Mouse (Mus musculus) heart, adult 2 months (tissue): Measurements from ENCODE around the gene Olfr191. TPM values are rescaled to one million over a fixed set of nuclear protein-coding genes. Genes with fewer than 3 reads are reported as not detected.
"Not testable (repeated sequence)": the region's sequence is repeated elsewhere in the genome, so short reads cannot be mapped to it uniquely, and the experiment has no call there.

Experiments
- DNase-seq, 2 experiments: peaks; one replicate each; pipeline ENCODE4 v3.0.0; 2021
- H3K27ac ChIP-seq: fragments of 200-600 bp; 2 replicates; pipeline ENCODE4 v1.8.1; 2022
- H3K27me3 ChIP-seq: fragments of 200-500 bp; 2 replicates; pipeline ENCODE4 v1.6.1; 2012; ENCODE audit warnings: mild to moderate bottlenecking, low read length, inconsistent platforms, mixed read lengths; ENCODE audit not compliant: control insufficient read depth, insufficient read depth
- H3K36me3 ChIP-seq: fragments of 200-500 bp; 2 replicates; pipeline ENCODE4 v1.6.1; 2012; ENCODE audit warnings: low read length, inconsistent platforms; ENCODE audit not compliant: control insufficient read depth, insufficient read depth
- H3K4me1 ChIP-seq: fragments of 200-500 bp; 2 replicates; pipeline ENCODE4 v1.6.1; 2011; ENCODE audit warnings: low read length; ENCODE audit not compliant: control insufficient read depth, insufficient read depth
- H3K4me3 ChIP-seq: fragments of 200-600 bp; 2 replicates; pipeline ENCODE4 v1.8.1; 2022
- H3K79me2 ChIP-seq: fragments of 200-500 bp; replicated peaks from 2 replicates; pipeline ENCODE4 v1.6.1; 2012; ENCODE audit warnings: mild to moderate bottlenecking, inconsistent platforms, low read length, moderate library complexity, mixed read lengths; ENCODE audit not compliant: control insufficient read depth, insufficient read depth
- H3K9ac ChIP-seq: fragments of 200-500 bp; 2 replicates; pipeline ENCODE4 v1.6.1; 2012; ENCODE audit warnings: low read depth, mild to moderate bottlenecking, control low read depth, inconsistent platforms, low read length, mixed read lengths
- CTCF ChIP-seq: fragments of 200-600 bp; IDR thresholded peaks from 2 replicates; pipeline ENCODE4 v1.8.1; 2022; ENCODE audit warnings: antibody characterized with exemption, mild to moderate bottlenecking, moderate library complexity
- EP300 ChIP-seq: fragments of 200-500 bp; IDR thresholded peaks from 2 replicates; pipeline ENCODE4 v1.6.1; 2011; ENCODE audit warnings: low read depth, low read length, control low read depth; ENCODE audit not compliant: insufficient read depth
- POLR2A ChIP-seq: fragments of 200-500 bp; IDR thresholded peaks from 2 replicates; pipeline ENCODE4 v1.6.1; 2011; ENCODE audit warnings: mild to moderate bottlenecking, low read depth, low read length, control low read depth; ENCODE audit not compliant: insufficient read depth
- WGBS: fragments of 180-500 bp; shearing (Covaris S2); methylation state at CpG from one replicate; pipeline ENCODE4 v1.1.7; 2018; 5-methylcytosine and 5-hydroxymethylcytosine counted together
- intact Hi-C: fragments of 180-260 bp; cut with DNase I; formaldehyde crosslinking; loops from one replicate; pipeline ENCODE4 v1.15.1; 2025
- long read RNA-seq: library from polyadenylated mRNA; stranded (forward); transcript quantifications from one replicate; pipeline ENCODE4 v2.0.0, GENCODE M21; 2021
- polyA plus RNA-seq: library from polyadenylated mRNA; depleted of rRNA; stranded (reverse); fragments of >200 nt; gene quantifications from 2 replicates; pipeline ENCODE4 v1.2.3, GENCODE M21; 2012; rRNA removed
- total RNA-seq, 2 experiments: library from RNA; stranded (reverse); gene quantifications; 2 replicates each; pipeline ENCODE4 v1.2.3; 2021

Gene Olfr191
- not detected for total RNA-seq
- polyA plus RNA-seq: not detected in 2 replicates
- long read RNA-seq: 0 reads

DNA sequence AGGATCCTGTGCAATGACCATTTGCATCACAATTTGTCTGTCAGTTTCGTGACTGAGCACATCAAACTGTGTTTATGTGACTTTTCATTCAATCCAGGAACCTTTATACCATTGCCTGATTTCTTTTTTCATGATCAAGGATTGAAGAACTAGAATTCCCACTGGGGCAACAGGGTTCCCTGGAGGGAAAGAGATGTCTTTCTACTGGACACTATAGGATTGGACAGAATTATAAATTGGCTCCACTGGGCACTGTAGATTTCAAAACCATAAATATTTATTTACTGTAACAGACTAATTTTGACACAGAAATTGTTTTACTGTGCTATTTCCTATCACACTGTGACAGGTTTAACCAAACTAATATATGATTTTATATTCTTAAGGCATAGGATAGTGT lies at the start of gene Olfr191:
Gene Olfr191 (minus strand): TSS at position 101 of the 400 bp plus-strand sequence.
- H3K4me1 ChIP-seq, DNase-seq, H3K9ac ChIP-seq, H3K27ac ChIP-seq, H3K79me2 ChIP-seq, H3K36me3 ChIP-seq, H3K4me3 ChIP-seq, H3K27me3 ChIP-seq, intact Hi-C loops: not testable (repeated sequence)
- WGBS: 42% methylated on average over 1 of the region's 1 CpGs

DNA sequence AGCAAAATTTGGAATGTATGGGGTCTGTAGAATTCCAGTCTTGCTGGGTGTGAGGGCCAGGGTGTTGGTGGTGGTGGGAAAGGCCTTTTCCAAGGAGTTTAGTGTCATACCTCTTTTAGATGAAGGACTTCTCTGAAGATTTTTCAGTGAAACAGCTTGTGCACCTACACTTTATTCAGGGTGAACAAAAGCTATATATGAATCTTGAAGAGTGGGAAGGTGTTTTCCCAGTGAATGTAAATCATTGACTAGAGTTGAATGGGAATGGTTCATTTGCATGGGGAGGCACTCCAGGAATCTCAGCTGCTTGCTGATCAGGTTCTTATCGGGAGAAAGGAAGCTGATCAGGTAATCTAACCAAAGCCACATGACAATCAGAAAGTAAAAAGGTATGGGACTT lies 41.1 kb upstream of the Olfr191 start:
- H3K36me3 ChIP-seq: no peaks in the 10 kb centered on the region
- no peak overlapping the region for H3K27ac ChIP-seq
- no peak overlapping the region for H3K9ac ChIP-seq
- no peak overlapping the region for H3K4me3 ChIP-seq
- no peaks in the 10 kb centered on the region for H3K27me3 ChIP-seq
- H3K79me2 ChIP-seq: no peaks in the 10 kb centered on the region
- no peaks in the 10 kb centered on the region for H3K4me1 ChIP-seq
- intact Hi-C loops: no loop called here
- TF ChIP-seq POLR2A: no peak
- 88% methylated on average over 1 of the region's 1 CpGs for WGBS
- no peak for DNase-seq

DNA sequence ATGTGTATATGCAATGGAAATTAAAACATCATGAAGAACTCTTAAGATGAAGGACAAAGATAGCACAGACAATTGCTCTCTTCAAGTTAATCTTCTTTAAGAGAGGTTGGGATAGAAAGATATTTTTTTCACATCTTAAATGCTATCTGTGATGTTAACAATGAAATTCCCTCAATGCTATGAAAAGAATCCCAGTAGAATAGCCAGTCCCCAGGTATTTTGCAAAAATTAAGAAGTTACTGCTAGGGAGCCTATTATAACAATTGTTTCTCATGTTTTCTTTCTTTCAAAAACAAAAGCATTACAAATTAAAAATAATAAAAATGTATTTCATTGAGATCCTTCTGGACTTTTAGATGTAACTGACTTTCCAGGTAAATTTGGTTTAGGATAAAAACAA lies 31.3 kb upstream of the Olfr191 start, which contains the start of gene Olfr194:
Gene Olfr194 (minus strand): TSS at position 101 of the 400 bp plus-strand sequence.
- no peaks in the 10 kb centered on the region for H3K27me3 ChIP-seq
- DNase-seq: no peak
- no peaks in the 10 kb centered on the region for H3K79me2 ChIP-seq
- no peaks in the 10 kb centered on the region for H3K4me1 ChIP-seq
- intact Hi-C loops: no loop called here
- TF ChIP-seq POLR2A: no peak
- no peak for TF ChIP-seq EP300
- no peak for TF ChIP-seq CTCF
- no peak within 1 kb of the TSS for H3K9ac ChIP-seq
- H3K4me3 ChIP-seq: no peak within 1 kb of the TSS
- H3K27ac ChIP-seq: no peak within 1 kb of the TSS
- no peaks in the 10 kb centered on the region for H3K36me3 ChIP-seq

DNA sequence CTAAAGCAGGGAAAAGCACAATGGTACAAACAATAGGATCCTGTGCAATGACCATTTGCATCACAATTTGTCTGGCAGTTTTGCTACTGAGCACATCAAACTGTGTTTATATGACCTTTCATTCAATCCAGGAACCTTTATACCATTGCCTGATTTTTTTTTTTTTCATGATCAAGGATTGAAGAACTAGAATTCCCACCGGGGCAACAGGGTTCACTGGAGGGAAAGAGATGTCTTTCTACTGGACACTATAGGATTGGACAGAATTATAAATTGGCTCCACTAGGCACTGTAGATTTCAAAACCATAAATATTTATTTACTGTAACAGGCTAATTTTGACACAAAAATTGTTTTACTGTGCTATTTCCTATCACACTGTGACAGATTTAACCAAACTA lies 22.2 kb upstream of the Olfr191 start, which contains the start of gene Olfr193:
Gene Olfr193 (minus strand): TSS at position 101 of the 400 bp plus-strand sequence.
- Histone ChIP-seq H3K36me3 (no peaks in the 10 kb centered on the region), H3K79me2 (no peaks in the 10 kb centered on the region), H3K4me1 (no peaks in the 10 kb centered on the region), H3K4me3 (no peak within 1 kb of the TSS), H3K9ac (no peak within 1 kb of the TSS), H3K27me3 (no peaks in the 10 kb centered on the region), H3K27ac (no peak within 1 kb of the TSS)
- intact Hi-C loops: no loop called here
- 82% methylated on average over 1 of the region's 1 CpGs for WGBS
- TF ChIP-seq EP300: no peak
- TF ChIP-seq POLR2A: no peak
- no peak for TF ChIP-seq CTCF
- DNase-seq: no peak

DNA sequence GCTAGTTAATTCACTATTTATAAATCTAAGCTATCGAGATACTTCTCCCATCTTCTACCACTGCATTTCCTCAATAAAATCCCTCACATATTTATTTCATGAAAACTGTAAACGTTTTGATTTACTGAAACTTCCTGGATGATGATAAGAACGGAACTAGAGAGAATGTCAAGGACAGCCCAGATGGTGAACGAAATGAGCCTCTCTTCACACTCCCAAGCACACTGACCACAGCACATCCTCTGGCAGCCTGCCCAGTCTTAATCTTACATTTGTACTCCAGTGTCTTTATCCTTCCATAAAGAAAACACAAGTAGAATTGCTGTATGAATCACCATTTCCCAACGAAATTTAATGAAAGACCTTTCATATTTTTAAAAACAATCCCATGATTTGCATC lies 18.9 kb upstream of the Olfr191 start:
- H3K4me1 ChIP-seq, H3K79me2 ChIP-seq, intact Hi-C loops, H3K9ac ChIP-seq, H3K27ac ChIP-seq, DNase-seq, H3K4me3 ChIP-seq, H3K27me3 ChIP-seq, H3K36me3 ChIP-seq: not testable (repeated sequence)
- WGBS: 18% methylated on average over 5 of the region's 5 CpGs

DNA sequence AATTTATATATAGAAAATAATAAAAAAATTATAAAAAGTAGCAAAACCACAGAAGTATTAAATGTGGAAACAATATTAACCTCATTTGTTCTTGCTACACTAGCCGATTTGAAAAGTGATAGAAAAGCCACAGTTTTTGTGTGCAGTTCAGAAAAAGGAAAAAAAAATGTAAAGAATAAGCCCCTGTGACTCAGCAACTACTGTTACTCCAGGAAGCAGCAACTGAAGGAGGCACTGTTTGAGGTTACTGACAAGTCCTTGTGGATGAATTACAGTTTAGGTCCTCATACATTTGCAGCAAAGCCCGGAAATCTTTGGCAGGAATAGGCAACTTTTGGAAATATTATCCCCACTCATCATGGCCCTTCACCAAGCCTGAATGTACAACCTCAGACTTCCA lies 15.7 kb upstream of the Olfr191 start:
- no peak for DNase-seq
- Histone ChIP-seq H3K4me1 (no peaks in the 10 kb centered on the region), H3K36me3 (no peaks in the 10 kb centered on the region), H3K4me3 (no peak overlapping the region), H3K27ac (no peak overlapping the region), H3K79me2 (no peaks in the 10 kb centered on the region), H3K27me3 (no peaks in the 10 kb centered on the region), H3K9ac (no peak overlapping the region)
- intact Hi-C loops: no loop called here
- TF ChIP-seq CTCF: no peak
- TF ChIP-seq EP300: no peak
- TF ChIP-seq POLR2A: no peak
- WGBS: 73% methylated on average over 2 of the region's 2 CpGs

DNA sequence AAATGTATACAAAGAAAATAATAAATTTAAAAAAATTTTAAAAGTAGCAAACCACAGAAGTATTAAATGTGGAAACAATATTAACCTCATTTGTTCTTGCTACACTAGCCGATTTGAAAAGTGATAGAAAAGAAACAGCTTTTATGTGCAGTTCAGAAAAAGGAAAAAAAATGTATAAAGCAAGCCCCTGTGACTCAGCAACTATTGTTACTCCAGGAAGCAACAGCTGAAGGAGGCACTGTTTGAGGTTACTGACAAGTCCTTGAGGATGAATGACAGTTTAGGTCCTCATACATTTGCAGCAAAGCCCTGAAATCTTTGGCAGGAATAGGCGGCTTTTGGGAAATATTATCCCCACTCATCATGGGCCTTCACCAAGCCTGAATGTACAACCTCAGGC lies 8.5 kb downstream of the Olfr191 start:
- H3K27me3 ChIP-seq, H3K4me1 ChIP-seq, H3K4me3 ChIP-seq, DNase-seq, H3K27ac ChIP-seq, H3K36me3 ChIP-seq, H3K79me2 ChIP-seq, H3K9ac ChIP-seq, intact Hi-C loops: not testable (repeated sequence)
- 62% methylated on average over 2 of the region's 2 CpGs for WGBS
